Mouse (Mus musculus) testis, postnatal 14 days (tissue): Measurements from ENCODE around the gene C130079G13Rik.
"Not testable (repeated sequence)": the region's sequence is repeated elsewhere in the genome, so short reads cannot be mapped to it uniquely, and the experiment has no call there.

Source experiments
- DNase-seq: peaks from one replicate; pipeline ENCODE4 v3.0.0; 2021; ENCODE audit warnings: low spot score

Gene C130079G13Rik

DNA sequence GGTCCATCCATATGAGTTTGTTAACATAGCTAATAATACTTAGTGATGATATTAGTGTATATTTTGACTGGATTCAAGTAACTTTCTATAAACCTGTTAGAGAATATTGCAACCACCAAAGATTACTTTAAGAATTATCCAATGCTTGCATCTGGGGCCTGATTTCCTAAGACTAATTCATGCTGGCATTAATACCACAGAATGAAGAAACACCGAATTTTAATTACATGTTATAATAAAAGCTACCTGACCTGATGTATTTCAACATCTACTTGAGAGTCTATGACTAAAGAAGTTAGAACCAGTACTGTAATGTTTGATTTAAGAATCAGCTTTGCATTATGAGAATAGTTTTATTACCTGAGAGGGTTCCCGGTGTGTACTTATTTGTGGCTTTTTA, at the start of gene C130079G13Rik:
C130079G13Rik (plus strand) TSS at position 301 of the 400 bp plus-strand sequence.
- DNase-seq: no peak

DNA sequence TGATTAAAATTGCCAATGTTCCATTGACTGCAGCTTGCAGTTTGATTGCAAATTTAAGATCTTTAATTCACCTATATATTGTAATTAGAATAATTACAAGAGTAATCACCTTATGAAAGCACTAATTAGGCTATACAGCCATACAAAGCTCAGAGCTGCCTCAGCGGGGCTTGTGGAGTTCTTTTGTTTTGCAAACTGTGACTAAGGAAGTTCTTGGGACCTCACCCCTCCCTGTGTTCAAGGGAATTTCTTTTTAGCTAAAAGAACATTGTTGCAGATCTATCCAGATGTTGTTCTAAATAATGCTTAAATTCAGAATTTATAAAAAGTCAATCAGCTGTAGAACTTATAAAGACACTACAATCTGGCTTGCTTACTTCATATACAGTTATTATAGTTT, 47.4 kb upstream of the C130079G13Rik start:
- DNase-seq: not testable (repeated sequence)

DNA sequence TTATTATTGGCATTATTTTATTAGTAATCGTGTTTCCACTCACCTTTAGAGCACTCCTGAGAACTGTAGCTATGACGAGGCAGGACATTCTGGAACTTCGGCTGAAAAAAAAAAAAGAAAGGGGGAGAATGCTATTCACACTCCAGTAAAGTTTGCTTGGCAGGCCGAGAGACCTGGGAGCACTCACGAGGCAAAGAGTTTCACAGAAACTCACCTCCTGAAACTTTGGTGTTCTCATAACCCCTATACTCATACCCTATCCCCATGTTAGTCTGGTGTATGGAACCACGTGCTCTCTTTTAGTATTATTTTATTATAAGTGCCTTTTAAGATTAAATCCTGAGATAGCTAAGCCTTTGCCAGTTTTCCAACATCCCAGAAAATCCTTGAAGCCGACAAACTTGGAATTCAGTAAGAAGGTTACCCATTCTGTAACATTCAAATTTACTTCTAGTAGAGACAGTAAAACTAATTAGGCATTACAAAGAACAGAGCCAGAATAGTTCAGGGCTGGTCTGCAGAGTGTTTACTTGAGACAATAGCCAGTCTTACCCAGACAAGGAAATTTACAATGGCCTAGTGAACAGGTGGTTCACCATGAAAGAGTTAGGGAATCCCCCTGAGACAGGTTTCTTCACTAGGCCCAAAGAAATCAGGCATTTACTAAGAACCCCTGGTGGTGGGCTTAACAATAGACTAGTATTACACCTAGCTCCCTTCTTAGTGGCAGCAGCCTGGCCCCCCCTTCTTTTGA, 45.0 kb upstream of the C130079G13Rik start:
- not testable (repeated sequence) for DNase-seq

DNA sequence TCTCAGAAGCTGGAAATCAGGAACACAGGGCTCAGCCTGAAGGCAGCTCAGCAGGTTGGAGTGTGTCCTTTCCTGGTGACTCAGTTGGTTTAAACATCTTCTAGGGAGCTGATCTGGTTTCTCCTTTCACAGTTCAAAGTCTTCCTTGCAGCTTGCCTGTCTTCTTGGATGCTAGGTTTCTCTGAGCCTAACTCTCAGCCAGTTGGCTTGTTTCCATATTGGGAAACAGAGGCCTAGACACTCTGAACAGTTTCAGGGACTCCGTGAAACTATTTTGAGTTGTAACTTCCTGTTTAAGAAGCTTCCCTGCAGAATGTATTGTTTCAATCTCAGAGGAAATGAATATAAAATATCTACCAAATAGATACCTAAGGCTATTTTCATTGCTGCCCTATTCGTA, 31.7 kb upstream of the C130079G13Rik start:
- DNase-seq: no peak

DNA sequence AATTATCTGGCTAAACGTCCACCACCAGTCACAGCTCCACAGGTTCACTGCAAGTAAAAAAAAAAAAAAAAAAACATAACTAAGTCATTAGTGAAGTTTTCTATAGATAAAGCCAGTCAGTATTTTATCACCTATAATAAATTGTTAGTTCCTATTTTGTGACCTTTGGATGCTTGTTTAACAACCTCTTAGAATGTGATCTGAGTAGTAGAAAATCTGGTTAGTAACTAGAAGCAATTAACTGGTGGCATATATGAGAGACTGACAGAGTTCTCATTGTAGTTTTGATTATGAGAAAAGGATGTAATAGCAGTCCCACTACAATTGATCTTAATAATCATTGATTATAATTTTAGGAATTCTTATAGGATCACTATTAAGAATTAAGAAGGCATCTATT, 9.6 kb downstream of the C130079G13Rik start:
- no peak for DNase-seq

DNA sequence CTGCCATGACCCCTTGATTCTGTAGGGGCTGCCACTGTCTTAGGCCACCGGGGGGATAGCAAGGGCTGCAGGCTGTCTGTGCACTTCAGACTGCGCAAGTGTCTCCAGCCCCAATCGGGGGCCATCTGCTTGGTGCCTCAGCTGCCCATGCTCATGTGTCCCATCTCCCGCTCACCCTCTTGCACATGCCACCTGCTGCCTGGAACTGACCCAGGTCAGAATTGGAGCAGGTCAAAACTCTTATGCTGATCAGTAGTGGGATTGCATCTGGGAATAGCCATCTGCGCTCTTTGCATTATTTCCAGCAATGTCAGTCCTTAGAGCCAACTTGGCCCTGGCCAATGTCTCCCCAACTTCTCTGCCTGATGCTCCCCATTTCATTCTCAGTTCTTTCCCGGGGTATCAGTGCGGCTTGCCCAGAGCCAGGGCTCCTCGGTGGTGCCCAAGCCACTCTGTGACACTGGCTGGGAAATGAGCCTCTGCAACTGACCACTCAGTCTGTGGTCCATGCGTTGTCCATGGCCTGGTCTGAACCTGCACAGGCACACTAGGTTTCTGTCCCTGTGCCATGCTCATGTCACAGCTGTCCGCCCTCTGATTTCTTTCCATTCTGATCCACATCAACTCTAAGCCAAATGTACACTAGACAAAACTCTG, 22.4 kb downstream of the C130079G13Rik start:
- no peak for DNase-seq

DNA sequence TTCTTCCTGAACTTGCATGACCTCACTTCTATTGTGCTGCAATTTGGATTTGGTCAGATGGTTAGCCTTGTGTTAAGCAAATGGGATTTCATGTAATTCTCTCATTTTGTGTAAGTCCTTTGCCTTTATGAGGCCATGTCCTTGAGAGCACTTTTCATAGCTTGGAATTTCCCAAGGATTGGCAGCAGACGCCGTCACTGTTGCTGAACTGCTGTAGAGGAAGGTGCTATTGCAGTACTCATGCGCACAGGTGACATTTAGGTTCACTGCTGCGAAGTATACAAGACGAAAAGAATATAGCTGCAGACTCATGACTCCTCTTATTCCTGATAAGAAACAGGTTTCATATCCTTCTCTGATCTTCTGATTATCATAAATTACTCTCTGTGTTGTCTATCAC, 45.9 kb downstream of the C130079G13Rik start:
- no peak for DNase-seq

DNA sequence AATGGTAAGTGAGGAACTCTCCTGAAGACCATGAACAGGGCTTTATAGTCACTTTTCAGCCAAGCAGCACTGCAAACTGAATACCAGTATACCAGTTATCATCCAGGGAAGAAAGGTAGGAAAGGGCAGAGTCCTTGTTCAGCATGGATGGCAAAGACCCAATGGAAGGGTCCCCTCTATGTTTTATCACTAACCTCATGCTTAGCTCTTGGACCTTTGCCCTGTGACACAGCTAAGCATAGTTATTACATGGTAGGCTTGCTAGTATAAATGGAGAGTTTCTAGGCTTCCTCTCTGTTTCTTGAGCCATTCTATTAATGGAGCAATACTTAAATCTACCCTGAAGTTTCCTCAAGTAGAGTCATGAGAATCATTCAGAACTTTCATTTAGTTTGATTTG, 49.6 kb downstream of the C130079G13Rik start:
- DNase-seq: no peak
